Mouse (Mus musculus): ENCODE measurements around the gene Asap2. TPM values are rescaled to one million over a fixed set of nuclear protein-coding genes. Genes with fewer than 3 reads are reported as not detected.

The Asap2 gene
- polyA plus RNA-seq, 1 experiment from 2014 or later, result 14.9 TPM

GRCm38 (mm10) chr12:21145050-21145449 lies 154.8 kb downstream of the Asap2 start:
- 90% methylated on average over 5 of the region's 5 CpGs for WGBS
- Histone ChIP-seq H3K9ac (replicated peaks; ENCODE audit: low read length) (no peak overlapping the region), H3K9me3 (replicated peaks; ENCODE audit: control insufficient read depth, low read length) (no peaks in the 10 kb centered on the region), H3K36me3 (replicated peaks; ENCODE audit: control insufficient read depth, insufficient read depth, low read depth, low read length) (no peaks in the 10 kb centered on the region), H3K27me3 (ENCODE audit: control insufficient read depth, insufficient read depth, low read length) (no peaks in the 10 kb centered on the region), H3K4me3 (ENCODE audit: low read depth, low read length) (no peak overlapping the region), H3K4me1 (ENCODE audit: control insufficient read depth, insufficient read depth, low read length) (no peaks in the 10 kb centered on the region), H3K27ac (replicated peaks; ENCODE audit: low read depth, low read length) (no peak overlapping the region), H3K4me2 (ENCODE audit: low read depth, low read length) (no peak overlapping the region)
- no peak for DNase-seq (ENCODE audit: low spot score)
- ATAC-seq (replicated peaks; ENCODE audit: insufficient number of reproducible peaks, low FRiP score, low TSS enrichment, low read depth), result no peak

- DNase-seq (ENCODE audit: low spot score) (peak; percentile 25), ATAC-seq (replicated peaks; ENCODE audit: insufficient number of reproducible peaks, low FRiP score, low TSS enrichment, low read depth) (no peak)
- H3K4me2 ChIP-seq (ENCODE audit: low read depth, low read length), result no peak overlapping the region
- H3K9ac ChIP-seq (replicated peaks; ENCODE audit: low read length), result no peak overlapping the region
- H3K9me3 ChIP-seq (replicated peaks; ENCODE audit: control insufficient read depth, low read length), result no peaks in the 10 kb centered on the region
- no peak overlapping the region for H3K27ac ChIP-seq (replicated peaks; ENCODE audit: low read depth, low read length)
- no peaks in the 10 kb centered on the region for H3K36me3 ChIP-seq (replicated peaks; ENCODE audit: control insufficient read depth, insufficient read depth, low read depth, low read length)
- no peaks in the 10 kb centered on the region for H3K4me1 ChIP-seq (ENCODE audit: control insufficient read depth, insufficient read depth, low read length)
- WGBS, result 56% methylated on average over 4 of the region's 4 CpGs
- H3K4me3 ChIP-seq (ENCODE audit: low read depth, low read length), result no peak overlapping the region
- no peaks in the 10 kb centered on the region for H3K27me3 ChIP-seq (ENCODE audit: control insufficient read depth, insufficient read depth, low read length)
Measured at GRCm38 (mm10) chr12:21146826-21147225, 156.6 kb downstream of the Asap2 start.

DNA sequence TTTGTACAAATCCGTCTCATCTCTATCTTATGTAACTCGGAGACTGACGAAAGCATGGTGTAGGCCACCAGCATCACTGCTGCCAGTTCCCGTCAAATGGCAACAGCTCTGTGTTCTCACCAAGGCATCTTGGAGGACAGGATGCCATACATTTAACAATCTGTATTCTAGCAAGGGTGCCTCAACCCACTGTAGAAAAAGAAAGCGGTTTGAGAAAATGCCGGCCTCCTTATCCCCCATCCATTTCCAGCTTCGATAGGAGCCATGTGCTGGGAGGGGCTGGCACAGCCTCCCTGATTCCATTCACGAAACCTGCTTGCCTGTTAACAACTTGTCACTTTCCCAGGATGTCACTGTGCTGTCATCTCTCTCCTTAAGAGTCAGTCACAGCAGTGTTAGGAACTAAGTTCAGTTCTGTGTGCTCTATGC lies 163.0 kb downstream of the Asap2 start:
- Histone ChIP-seq H3K36me3 (replicated peaks; ENCODE audit: control insufficient read depth, insufficient read depth, low read depth, low read length) (no peaks in the 10 kb centered on the region), H3K4me3 (ENCODE audit: low read depth, low read length) (no peak overlapping the region), H3K4me1 (ENCODE audit: control insufficient read depth, insufficient read depth, low read length) (no peaks in the 10 kb centered on the region), H3K4me2 (ENCODE audit: low read depth, low read length) (no peak overlapping the region), H3K27ac (replicated peaks; ENCODE audit: low read depth, low read length) (no peak overlapping the region), H3K27me3 (ENCODE audit: control insufficient read depth, insufficient read depth, low read length) (no peaks in the 10 kb centered on the region), H3K9ac (replicated peaks; ENCODE audit: low read length) (no peak overlapping the region), H3K9me3 (replicated peaks; ENCODE audit: control insufficient read depth, low read length) (no peaks in the 10 kb centered on the region)
- DNase-seq (ENCODE audit: low spot score), result no peak
- no peak for ATAC-seq (replicated peaks; ENCODE audit: insufficient number of reproducible peaks, low FRiP score, low TSS enrichment, low read depth)
- WGBS, result 74% methylated on average over 8 of the region's 8 CpGs

DNA sequence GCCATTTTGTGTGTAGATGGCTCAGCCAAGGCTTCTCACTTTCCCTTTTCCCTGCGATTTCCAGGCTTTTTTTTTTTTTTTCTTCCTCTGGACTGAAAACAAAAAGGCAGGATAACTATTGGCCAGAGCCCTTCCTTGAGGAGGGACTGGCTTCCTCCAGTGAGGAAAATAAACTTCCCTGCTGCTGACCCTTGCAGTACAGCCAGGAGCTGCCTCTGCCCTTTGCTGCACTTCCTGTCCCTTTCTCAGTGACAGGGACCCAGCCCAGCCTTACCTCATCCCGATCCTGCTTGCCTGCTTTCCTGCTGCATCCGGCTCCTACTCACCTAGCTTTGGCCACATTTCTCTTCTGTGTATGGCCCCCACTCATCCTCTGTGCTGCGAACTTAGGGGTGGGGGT lies 164.8 kb downstream of the Asap2 start:
- no peak overlapping the region for H3K27ac ChIP-seq (replicated peaks; ENCODE audit: low read depth, low read length)
- H3K27me3 ChIP-seq (ENCODE audit: control insufficient read depth, insufficient read depth, low read length), result no peaks in the 10 kb centered on the region
- 49% methylated on average over 4 of the region's 4 CpGs for WGBS
- DNase-seq (ENCODE audit: low spot score) (no peak), ATAC-seq (replicated peaks; ENCODE audit: insufficient number of reproducible peaks, low FRiP score, low TSS enrichment, low read depth) (no peak)
- no peaks in the 10 kb centered on the region for H3K36me3 ChIP-seq (replicated peaks; ENCODE audit: control insufficient read depth, insufficient read depth, low read depth, low read length)
- H3K4me3 ChIP-seq (ENCODE audit: low read depth, low read length), result no peak overlapping the region
- H3K9ac ChIP-seq (replicated peaks; ENCODE audit: low read length), result no peak overlapping the region
- H3K4me1 ChIP-seq (ENCODE audit: control insufficient read depth, insufficient read depth, low read length), result no peaks in the 10 kb centered on the region
- H3K4me2 ChIP-seq (ENCODE audit: low read depth, low read length), result no peak overlapping the region
- no peaks in the 10 kb centered on the region for H3K9me3 ChIP-seq (replicated peaks; ENCODE audit: control insufficient read depth, low read length)

DNA sequence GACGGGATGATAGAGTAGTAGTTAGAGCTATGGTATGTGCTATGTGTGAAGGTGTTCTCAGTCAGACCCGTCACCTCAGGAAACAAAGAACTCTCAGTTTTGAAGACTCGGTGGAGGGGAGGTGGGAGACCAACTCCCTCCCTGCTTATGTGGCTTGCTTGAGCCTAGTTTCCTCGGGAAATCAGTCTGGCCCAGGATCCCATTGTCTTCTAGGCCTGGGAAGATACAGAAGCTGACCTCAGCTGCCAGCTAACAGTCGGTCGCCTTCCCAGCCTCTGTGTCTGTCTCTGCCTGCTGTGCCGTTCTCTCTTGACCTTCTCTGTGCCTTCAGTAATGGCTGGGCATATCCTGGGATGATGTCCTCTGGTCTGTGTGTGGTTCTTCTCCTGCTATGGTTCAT lies 169.0 kb downstream of the Asap2 start:
- DNase-seq (ENCODE audit: low spot score) (no peak), ATAC-seq (replicated peaks; ENCODE audit: insufficient number of reproducible peaks, low FRiP score, low TSS enrichment, low read depth) (no peak)
- Histone ChIP-seq H3K9me3 (replicated peaks; ENCODE audit: control insufficient read depth, low read length) (no peaks in the 10 kb centered on the region), H3K36me3 (replicated peaks; ENCODE audit: control insufficient read depth, insufficient read depth, low read depth, low read length) (no peaks in the 10 kb centered on the region), H3K27me3 (ENCODE audit: control insufficient read depth, insufficient read depth, low read length) (no peaks in the 10 kb centered on the region), H3K4me3 (ENCODE audit: low read depth, low read length) (no peak overlapping the region), H3K9ac (replicated peaks; ENCODE audit: low read length) (no peak overlapping the region), H3K4me1 (ENCODE audit: control insufficient read depth, insufficient read depth, low read length) (no peaks in the 10 kb centered on the region), H3K4me2 (ENCODE audit: low read depth, low read length) (no peak overlapping the region), H3K27ac (replicated peaks; ENCODE audit: low read depth, low read length) (no peak overlapping the region)
- WGBS, result 55% methylated on average over 7 of the region's 7 CpGs

DNA sequence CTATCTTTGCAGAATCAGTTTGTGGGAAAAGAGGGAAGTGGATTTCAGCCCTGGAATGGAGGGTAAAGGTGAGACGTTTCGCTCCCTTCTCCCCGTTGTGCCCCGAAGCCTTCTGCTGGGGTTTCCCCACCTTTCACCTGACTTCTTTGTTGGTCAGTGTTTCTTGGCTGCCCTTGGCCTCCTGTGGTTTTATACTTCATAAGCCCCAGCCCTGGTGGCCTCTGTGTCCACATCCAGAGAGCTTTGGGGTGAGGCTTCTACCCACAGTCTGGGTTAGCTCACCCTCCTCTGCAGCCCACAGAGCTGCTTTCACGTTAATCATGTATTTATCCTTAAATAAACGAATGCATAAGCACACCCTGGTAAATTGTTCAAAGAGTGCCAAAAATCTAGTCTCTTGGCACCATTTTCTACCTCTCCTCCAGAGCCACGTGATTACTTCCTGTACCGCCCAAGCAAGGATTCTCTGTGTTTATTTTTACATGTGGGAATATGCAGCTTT lies 170.1 kb downstream of the Asap2 start:
- Histone ChIP-seq H3K36me3 (replicated peaks; ENCODE audit: control insufficient read depth, insufficient read depth, low read depth, low read length) (no peaks in the 10 kb centered on the region), H3K27ac (replicated peaks; ENCODE audit: low read depth, low read length) (no peak overlapping the region), H3K4me3 (ENCODE audit: low read depth, low read length) (no peak overlapping the region), H3K9me3 (replicated peaks; ENCODE audit: control insufficient read depth, low read length) (no peaks in the 10 kb centered on the region), H3K4me1 (ENCODE audit: control insufficient read depth, insufficient read depth, low read length) (no peaks in the 10 kb centered on the region), H3K9ac (replicated peaks; ENCODE audit: low read length) (no peak overlapping the region), H3K27me3 (ENCODE audit: control insufficient read depth, insufficient read depth, low read length) (no peaks in the 10 kb centered on the region), H3K4me2 (ENCODE audit: low read depth, low read length) (no peak overlapping the region)
- no peak for ATAC-seq (replicated peaks; ENCODE audit: insufficient number of reproducible peaks, low FRiP score, low TSS enrichment, low read depth)
- WGBS, result 75% methylated on average over 8 of the region's 8 CpGs
- DNase-seq (ENCODE audit: low spot score), result no peak

GRCm38 (mm10) chr12:21161841-21162240 lies 171.6 kb downstream of the Asap2 start:
- ATAC-seq (replicated peaks; ENCODE audit: insufficient number of reproducible peaks, low FRiP score, low TSS enrichment, low read depth), result no peak
- WGBS, result 89% methylated on average over 4 of the region's 4 CpGs
- H3K4me1 ChIP-seq (ENCODE audit: control insufficient read depth, insufficient read depth, low read length), result no peaks in the 10 kb centered on the region

DNA sequence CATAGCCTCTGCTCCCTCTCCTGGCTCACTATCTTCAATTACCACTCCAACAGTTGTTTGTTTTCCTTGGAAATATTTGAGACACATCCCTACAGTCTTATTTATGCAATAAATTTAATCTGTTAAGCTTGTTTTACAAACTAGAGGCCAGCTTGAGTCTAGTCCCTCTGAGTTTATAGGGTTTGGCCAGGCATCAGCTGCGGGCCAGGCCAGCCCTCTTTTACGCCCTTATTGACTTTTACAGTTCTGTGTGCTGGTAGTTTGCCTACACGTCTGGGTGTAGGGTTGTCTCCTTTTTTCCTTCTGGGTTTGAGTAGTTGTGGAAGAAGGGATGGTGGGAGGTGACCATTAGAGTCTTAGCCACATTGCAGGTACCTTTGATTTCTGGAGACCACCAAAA lies 173.4 kb downstream of the Asap2 start:
- H3K36me3 ChIP-seq (replicated peaks; ENCODE audit: control insufficient read depth, insufficient read depth, low read depth, low read length), result no peaks in the 10 kb centered on the region
- no peak overlapping the region for H3K27ac ChIP-seq (replicated peaks; ENCODE audit: low read depth, low read length)
- DNase-seq (ENCODE audit: low spot score) (no peak), ATAC-seq (replicated peaks; ENCODE audit: insufficient number of reproducible peaks, low FRiP score, low TSS enrichment, low read depth) (no peak)
- H3K4me2 ChIP-seq (ENCODE audit: low read depth, low read length), result no peak overlapping the region
- H3K4me3 ChIP-seq (ENCODE audit: low read depth, low read length), result no peak overlapping the region
- no peak overlapping the region for H3K9ac ChIP-seq (replicated peaks; ENCODE audit: low read length)
- no peaks in the 10 kb centered on the region for H3K9me3 ChIP-seq (replicated peaks; ENCODE audit: control insufficient read depth, low read length)
- 74% methylated on average over 3 of the region's 3 CpGs for WGBS
- no peaks in the 10 kb centered on the region for H3K4me1 ChIP-seq (ENCODE audit: control insufficient read depth, insufficient read depth, low read length)
- H3K27me3 ChIP-seq (ENCODE audit: control insufficient read depth, insufficient read depth, low read length), result no peaks in the 10 kb centered on the region

More at GRCm38 (mm10) chr12:21161841-21162240, 171.6 kb downstream of the Asap2 start:
- Histone ChIP-seq H3K36me3 (replicated peaks; ENCODE audit: control insufficient read depth, insufficient read depth, low read depth, low read length) (no peaks in the 10 kb centered on the region), H3K27ac (replicated peaks; ENCODE audit: low read depth, low read length) (no peak overlapping the region), H3K4me2 (ENCODE audit: low read depth, low read length) (no peak overlapping the region), H3K4me3 (ENCODE audit: low read depth, low read length) (no peak overlapping the region), H3K27me3 (ENCODE audit: control insufficient read depth, insufficient read depth, low read length) (no peaks in the 10 kb centered on the region), H3K9me3 (replicated peaks; ENCODE audit: control insufficient read depth, low read length) (no peaks in the 10 kb centered on the region), H3K9ac (replicated peaks; ENCODE audit: low read length) (no peak overlapping the region)
- DNase-seq (ENCODE audit: low spot score), result no peak
